Mouse (Mus musculus) liver, embryonic 11.5 days (tissue): ENCODE measurements at regions not wholly inside any gene's neighbourhood (a gene's known extent, or its start where the extent isn't known, plus 50 kb on each side); places are given as distances from the start of the nearest gene placed in this dataset.

Experiments used
- ATAC-seq: fragments of 200-750 bp; cut with Nextera tagmentation; replicated peaks from 2 replicates; pipeline ENCODE4 v1.8.0; 2017; ENCODE audit warnings: moderate number of reproducible peaks, mild to moderate bottlenecking, moderate TSS enrichment, moderate library complexity; ENCODE audit not compliant: low FRiP score
- DNase-seq: peaks from one replicate; pipeline ENCODE4 v3.0.0-alpha.2; 2017; ENCODE audit warnings: low spot score
- H3K27ac ChIP-seq: fragments of 300-500 bp; sonication (generic); 2 replicates; pipeline ENCODE4 v1.5.1; 2014; ENCODE audit warnings: mild to moderate bottlenecking, low read depth, low read length, control low read depth
- H3K27me3 ChIP-seq: fragments of 300-500 bp; sonication (generic); replicated peaks from 2 replicates; pipeline ENCODE4 v1.6.1; 2014; ENCODE audit warnings: low read length, mixed read lengths; ENCODE audit not compliant: control insufficient read depth, insufficient read depth
- H3K36me3 ChIP-seq: fragments of 300-500 bp; sonication (generic); 2 replicates; pipeline ENCODE4 v1.6.1; 2014; ENCODE audit warnings: mild to moderate bottlenecking, low read length, moderate library complexity, mixed read lengths; ENCODE audit not compliant: control insufficient read depth, insufficient read depth
- H3K4me1 ChIP-seq: fragments of 300-500 bp; sonication (generic); replicated peaks from 2 replicates; pipeline ENCODE4 v1.6.1; 2014; ENCODE audit warnings: low read length, mixed read lengths; ENCODE audit not compliant: control insufficient read depth, insufficient read depth
- H3K4me2 ChIP-seq: fragments of 300-500 bp; sonication (generic); 2 replicates; pipeline ENCODE4 v1.6.1; 2014; ENCODE audit warnings: mild to moderate bottlenecking, control low read depth, moderate library complexity
- H3K4me3 ChIP-seq: fragments of 300-500 bp; sonication (generic); 2 replicates; pipeline ENCODE4 v1.5.1; 2014; ENCODE audit warnings: low read depth, low read length, control low read depth
- H3K9ac ChIP-seq: fragments of 300-500 bp; sonication (generic); 2 replicates; pipeline ENCODE4 v1.6.1; 2014; ENCODE audit warnings: low read depth, low read length, control low read depth
- H3K9me3 ChIP-seq: fragments of 300-500 bp; sonication (generic); 2 replicates; pipeline ENCODE4 v1.6.1; 2016; ENCODE audit warnings: low read length, inconsistent platforms, mixed read lengths; ENCODE audit not compliant: control insufficient read depth
- WGBS: fragments of 180-500 bp; shearing (Covaris S2); extraction: QIAGEN DNeasy Blood & Tissue Kit; methylation state at CpG from one replicate; pipeline ENCODE4 v1.1.7; 2014; 5-methylcytosine and 5-hydroxymethylcytosine counted together

GRCm38 (mm10) chr12:109272101-109272500 is 180.5 kb upstream of the Dlk1 start:
- no peak overlapping the region for H3K9ac ChIP-seq
- 55% methylated on average over 5 of the region's 5 CpGs for WGBS
- no peaks in the 10 kb centered on the region for H3K36me3 ChIP-seq
- no peak overlapping the region for H3K4me3 ChIP-seq
- no peaks in the 10 kb centered on the region for H3K9me3 ChIP-seq
- no peak overlapping the region for H3K4me2 ChIP-seq
- no peak overlapping the region for H3K27ac ChIP-seq
- H3K4me1 ChIP-seq: no peaks in the 10 kb centered on the region
- H3K27me3 ChIP-seq: no peaks in the 10 kb centered on the region
- ATAC-seq: 0 out of 2 replicates have a peak, but pooled peaks have one; percentile 39
- no peak for DNase-seq

- 28% methylated on average over 6 of the region's 6 CpGs for WGBS
- H3K4me1 ChIP-seq: no peaks in the 10 kb centered on the region
- H3K4me3 ChIP-seq: no peak overlapping the region
- no peak overlapping the region for H3K9ac ChIP-seq
- H3K27me3 ChIP-seq: no peaks in the 10 kb centered on the region
- no peak overlapping the region for H3K27ac ChIP-seq
- no peak for DNase-seq
- H3K9me3 ChIP-seq: no peaks in the 10 kb centered on the region
- no peak for ATAC-seq
- no peaks in the 10 kb centered on the region for H3K36me3 ChIP-seq
- no peak overlapping the region for H3K4me2 ChIP-seq
These were observed 137.8 kb upstream of the Dlk1 start for GRCm38 (mm10) chr12:109314850-109315249.

- Histone ChIP-seq H3K9ac (no peak overlapping the region), H3K9me3 (no peaks in the 10 kb centered on the region), H3K27ac (no peak overlapping the region), H3K27me3 (no peaks in the 10 kb centered on the region), H3K4me3 (no peak overlapping the region), H3K36me3 (no peaks in the 10 kb centered on the region), H3K4me1 (no peaks in the 10 kb centered on the region), H3K4me2 (no peak overlapping the region)
- 66% methylated on average over 11 of the region's 11 CpGs for WGBS
- DNase-seq (no peak), ATAC-seq (no peak)
These were observed 126.6 kb upstream of the Dlk1 start for GRCm38 (mm10) chr12:109325986-109326385.

GRCm38 (mm10) chr12:109371327-109371726 is 81.3 kb upstream of the Dlk1 start:
- no peak overlapping the region for H3K4me3 ChIP-seq
- H3K36me3 ChIP-seq: no peaks in the 10 kb centered on the region
- DNase-seq: no peak
- 0 out of 2 replicates have a peak, but pooled peaks cover 3% of the 10 kb centered on the region for H3K9me3 ChIP-seq
- H3K4me2 ChIP-seq: no peak overlapping the region
- no peak for ATAC-seq
- no peak overlapping the region for H3K27ac ChIP-seq
- no peak overlapping the region for H3K9ac ChIP-seq
- no peaks in the 10 kb centered on the region for H3K27me3 ChIP-seq
- WGBS: 84% methylated on average over 2 of the region's 2 CpGs
- no peaks in the 10 kb centered on the region for H3K4me1 ChIP-seq

- Histone ChIP-seq H3K4me3 (no peak overlapping the region), H3K4me1 (no peaks in the 10 kb centered on the region), H3K27me3 (no peaks in the 10 kb centered on the region), H3K36me3 (no peaks in the 10 kb centered on the region), H3K9me3 (peaks cover 2% of the 10 kb centered on the region; the same call in 1 of the 2 replicates), H3K9ac (no peak overlapping the region), H3K27ac (no peak overlapping the region), H3K4me2 (no peak overlapping the region)
- WGBS: 67% methylated on average over 5 of the region's 5 CpGs
- DNase-seq (no peak), ATAC-seq (no peak)
These were observed 66.8 kb upstream of the Dlk1 start for GRCm38 (mm10) chr12:109385794-109386193.

- no peaks in the 10 kb centered on the region for H3K9me3 ChIP-seq
- no peak overlapping the region for H3K9ac ChIP-seq
- no peak overlapping the region for H3K4me3 ChIP-seq
- WGBS: 46% methylated on average over 7 of the region's 7 CpGs
- H3K4me1 ChIP-seq: no peaks in the 10 kb centered on the region
- ATAC-seq: no peak
- H3K27me3 ChIP-seq: peaks cover 7% of the 10 kb centered on the region
- DNase-seq: peak; percentile 15
- H3K27ac ChIP-seq: no peak overlapping the region
- H3K36me3 ChIP-seq: no peaks in the 10 kb centered on the region
- no peak overlapping the region for H3K4me2 ChIP-seq
These were observed 63.8 kb upstream of the Dlk1 start for GRCm38 (mm10) chr12:109388791-109389190.

- H3K4me2 ChIP-seq: no peak overlapping the region
- H3K4me1 ChIP-seq: no peaks in the 10 kb centered on the region
- no peak overlapping the region for H3K4me3 ChIP-seq
- 90% methylated on average over 12 of the region's 12 CpGs for WGBS
- H3K27ac ChIP-seq: no peak overlapping the region
- ATAC-seq (no peak), DNase-seq (no peak)
- no peaks in the 10 kb centered on the region for H3K36me3 ChIP-seq
- peaks cover 7% of the 10 kb centered on the region for H3K27me3 ChIP-seq
- H3K9me3 ChIP-seq: no peaks in the 10 kb centered on the region
- H3K9ac ChIP-seq: no peak overlapping the region
These were observed 62.2 kb upstream of the Dlk1 start for GRCm38 (mm10) chr12:109390388-109390920.

- ATAC-seq (no peak), DNase-seq (no peak)
- Histone ChIP-seq H3K9ac (no peak overlapping the region), H3K4me1 (no peaks in the 10 kb centered on the region), H3K27me3 (peaks cover 7% of the 10 kb centered on the region), H3K36me3 (no peaks in the 10 kb centered on the region), H3K4me2 (no peak overlapping the region), H3K9me3 (no peaks in the 10 kb centered on the region), H3K4me3 (no peak overlapping the region), H3K27ac (no peak overlapping the region)
- 69% methylated on average over 8 of the region's 8 CpGs for WGBS
These were observed 61.6 kb upstream of the Dlk1 start for GRCm38 (mm10) chr12:109390978-109391377.

- H3K4me1 ChIP-seq: no peaks in the 10 kb centered on the region
- H3K27me3 ChIP-seq: peaks cover 7% of the 10 kb centered on the region
- H3K4me3 ChIP-seq: no peak overlapping the region
- H3K9me3 ChIP-seq: no peaks in the 10 kb centered on the region
- H3K9ac ChIP-seq: no peak overlapping the region
- DNase-seq (no peak), ATAC-seq (no peak)
- no peaks in the 10 kb centered on the region for H3K36me3 ChIP-seq
- no peak overlapping the region for H3K27ac ChIP-seq
- H3K4me2 ChIP-seq: no peak overlapping the region; the same call in 1 of the 2 replicates
- 56% methylated on average over 8 of the region's 8 CpGs for WGBS
These were observed 59.3 kb upstream of the Dlk1 start for GRCm38 (mm10) chr12:109393326-109393725.
